Mouse (Mus musculus) embryo, embryonic 10 days (tissue): ENCODE results near the gene Zbtb2.
"Not testable (repeated sequence)": the region's sequence is repeated elsewhere in the genome, so short reads cannot be mapped to it uniquely, and the experiment has no call there.

Source experiments
- DNase-seq: peaks from one replicate; pipeline ENCODE4 v3.0.0-alpha.2; 2015; ENCODE audit warnings: low spot score

Gene Zbtb2

DNA sequence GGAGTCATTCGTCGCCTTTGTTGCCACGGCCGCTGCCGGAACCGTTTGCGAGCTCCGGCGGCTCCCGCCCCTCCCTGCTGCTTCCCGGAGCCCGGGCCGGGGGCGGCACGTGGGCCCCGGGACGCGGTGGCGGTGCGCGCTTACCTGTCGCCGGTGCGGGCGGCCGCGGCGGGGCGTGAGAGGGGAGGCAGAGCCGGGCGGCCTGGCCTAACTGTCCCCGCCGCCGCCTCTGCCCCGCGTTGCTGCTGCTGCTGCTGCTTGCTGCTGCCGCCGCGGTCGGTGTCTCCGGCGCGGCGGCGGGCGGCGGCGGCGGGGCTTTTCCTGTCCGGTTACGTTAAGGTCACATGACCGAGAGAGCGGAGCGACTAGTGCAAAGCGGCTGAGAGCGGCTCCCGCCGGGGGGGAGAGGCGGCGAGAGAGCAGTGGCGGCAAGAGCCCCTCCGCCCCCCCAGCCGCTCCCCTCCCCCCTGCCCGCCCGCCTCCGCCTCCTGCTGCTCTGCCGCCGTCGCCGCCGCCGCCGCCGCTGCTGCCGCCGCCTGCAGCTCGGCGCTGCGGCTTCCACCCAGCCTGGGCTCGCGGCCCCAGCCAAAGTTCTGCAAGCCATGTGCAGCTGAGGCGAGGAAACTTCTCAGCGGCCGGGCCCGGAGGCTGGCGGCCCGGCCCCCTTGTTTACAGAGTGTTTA, at the start of gene Zbtb2:
Gene Zbtb2, minus strand, starts transcription at position 408 of the 683 bp plus-strand sequence.
- peak; percentile 67 for DNase-seq

DNA sequence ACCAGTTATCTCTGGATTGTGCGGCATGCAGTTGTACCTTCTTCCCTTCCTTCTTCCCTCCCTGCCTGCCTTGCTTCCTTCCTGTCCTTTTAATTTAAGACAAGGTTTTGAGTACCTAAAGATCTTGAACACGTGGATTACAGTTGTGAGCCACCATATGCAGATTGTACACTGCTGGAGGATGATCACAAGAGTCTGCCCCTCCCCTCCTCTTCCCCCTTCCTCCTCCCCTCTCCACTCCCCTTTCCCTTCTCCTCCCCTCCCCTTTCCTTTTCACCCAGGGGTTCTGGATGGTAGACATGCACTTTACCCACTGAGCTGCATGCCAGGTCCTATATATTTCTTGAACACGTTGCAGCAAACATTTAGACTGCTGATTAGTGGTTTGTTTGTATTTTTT, 47.5 kb upstream of the Zbtb2 start:
- no peak for DNase-seq

DNA sequence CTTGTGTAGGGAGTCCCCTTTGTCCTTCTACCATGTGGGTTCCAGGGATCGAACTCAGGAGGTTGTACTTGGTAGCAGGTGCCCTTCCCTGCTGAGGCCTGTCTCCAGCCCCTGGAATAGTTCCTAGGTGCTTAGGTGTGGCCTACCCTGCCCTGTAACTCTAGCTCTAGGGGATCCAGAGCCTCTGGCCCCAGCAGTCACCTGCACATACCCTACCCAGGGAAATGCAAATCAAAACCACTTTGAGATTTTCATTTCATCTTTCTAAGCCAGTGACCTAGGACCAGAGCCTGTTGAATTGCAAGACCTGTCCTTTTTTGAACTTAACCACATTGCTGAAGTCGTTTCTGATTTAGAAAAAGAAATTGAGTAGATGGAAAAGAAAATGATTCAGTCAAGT, 46.0 kb upstream of the Zbtb2 start:
- DNase-seq = not testable (repeated sequence)

DNA sequence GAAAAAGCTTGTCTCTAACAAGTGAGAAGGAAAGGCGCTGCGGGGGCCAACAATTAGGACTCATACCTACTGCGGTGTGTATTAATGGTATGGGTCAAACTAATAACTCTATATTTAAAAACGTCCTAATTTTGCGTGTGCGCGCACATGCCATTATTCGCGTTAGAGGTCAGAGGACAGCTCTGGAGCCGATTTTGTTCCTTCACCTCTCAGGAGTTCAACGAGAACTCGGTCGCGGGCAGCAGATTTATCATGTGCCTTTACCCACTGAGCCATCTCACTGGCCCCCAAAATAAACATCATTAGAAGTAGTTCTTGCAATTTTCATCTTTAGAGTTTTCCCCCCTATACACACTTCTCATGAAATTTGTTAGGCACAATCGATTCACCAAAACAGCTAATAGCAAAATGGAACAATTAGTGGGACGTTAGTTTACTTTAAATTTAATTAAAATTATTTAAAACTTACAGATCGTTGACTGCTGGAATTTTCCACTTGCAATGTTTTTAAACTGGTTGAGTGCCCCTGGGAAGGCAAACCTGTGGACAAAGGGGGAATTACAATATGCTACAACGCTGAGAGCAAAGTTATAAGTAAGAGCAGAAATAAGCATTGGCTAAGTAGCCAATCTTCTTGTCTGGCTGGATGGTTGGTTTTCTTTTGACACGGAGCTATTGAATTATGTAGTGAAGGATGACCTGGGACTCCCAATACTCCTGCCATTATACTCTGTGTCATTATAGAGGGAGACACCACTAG, 45.3 kb upstream of the Zbtb2 start:
- DNase-seq = peak; percentile 49

DNA sequence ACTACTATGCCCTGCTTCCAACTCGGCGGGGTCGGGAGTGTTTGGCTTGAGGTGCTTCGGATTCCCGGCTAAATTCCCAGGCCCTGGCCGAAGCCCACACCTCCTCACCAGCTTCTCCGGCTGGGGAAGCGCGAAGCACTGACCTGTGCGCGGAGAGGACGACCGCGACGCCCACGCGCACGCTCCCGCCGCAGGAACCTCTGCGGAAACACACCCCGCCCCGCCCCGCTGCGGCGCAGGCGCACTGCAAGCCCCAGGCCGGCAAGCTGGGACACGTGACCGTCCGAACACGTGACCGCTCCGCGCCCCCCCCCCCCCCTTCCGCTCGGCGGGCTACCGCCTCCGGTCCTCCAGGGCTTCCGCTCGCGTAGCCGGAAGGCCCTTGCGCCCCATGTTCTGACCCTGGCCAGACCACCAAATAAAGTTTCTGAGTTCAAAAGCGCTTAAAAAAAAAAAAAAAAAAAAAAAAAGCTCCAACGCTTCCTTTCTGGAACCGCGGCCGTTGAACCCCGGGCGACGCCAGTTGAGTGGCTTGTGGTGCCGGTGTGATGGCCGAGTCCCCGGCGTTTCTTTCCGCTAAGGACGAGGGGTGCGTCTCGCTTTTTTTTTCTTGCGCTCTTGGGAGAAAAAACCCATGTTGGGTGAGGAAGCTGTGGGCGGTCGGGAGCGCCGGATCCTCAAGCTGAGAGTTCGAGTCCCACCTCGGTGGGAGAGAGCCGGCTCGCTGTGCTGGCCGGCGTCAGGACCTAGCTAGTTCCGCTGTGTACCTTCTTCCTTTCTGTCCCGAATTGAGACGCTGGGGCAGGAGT, 44.4 kb upstream of the Zbtb2 start, which contains the start of the genes Rmnd1 and Armt1:
Gene Rmnd1, minus strand, starts transcription at position 266 of the 809 bp plus-strand sequence.
Gene Armt1, plus strand, starts transcription at position 345 of the 809 bp plus-strand sequence.
- DNase-seq = peak; percentile 94

DNA sequence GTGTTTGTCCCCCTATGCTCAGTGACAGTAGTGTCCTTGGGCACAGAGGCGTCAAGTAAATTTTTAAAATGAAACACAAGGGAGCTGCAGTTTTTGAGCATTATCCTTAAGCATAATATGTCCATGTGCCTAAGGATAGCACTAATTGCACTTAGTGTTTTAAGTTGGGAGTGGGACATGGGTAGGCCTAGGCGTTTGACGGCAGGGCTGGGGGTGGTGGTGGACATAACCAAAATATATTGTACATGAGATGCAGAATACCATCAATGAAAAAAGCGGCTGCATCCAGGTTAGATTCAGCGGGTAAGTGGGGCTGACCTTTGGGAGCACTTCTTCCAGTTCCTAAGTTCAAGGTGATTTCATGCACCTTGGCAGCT, 43.8 kb upstream of the Zbtb2 start:
- DNase-seq = no peak

DNA sequence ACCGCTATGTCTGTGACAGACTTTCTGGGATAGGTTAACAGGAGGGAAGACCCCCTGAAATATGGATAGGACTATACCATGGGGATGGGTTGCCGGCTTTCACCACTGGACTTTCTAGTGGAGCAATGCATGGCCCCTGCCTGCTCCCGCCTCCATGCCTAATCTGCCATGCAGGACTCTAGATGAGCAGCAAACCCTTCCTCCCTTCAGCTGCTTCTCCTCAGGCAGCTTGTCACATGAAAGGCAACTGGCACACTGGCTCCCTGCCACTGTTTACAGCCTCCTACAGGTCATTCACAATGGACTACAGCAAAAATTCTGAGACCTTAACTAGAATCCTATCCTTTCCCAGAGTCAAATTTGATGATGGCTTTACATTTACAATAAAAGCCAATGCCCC, 42.9 kb upstream of the Zbtb2 start:
- DNase-seq = no peak

DNA sequence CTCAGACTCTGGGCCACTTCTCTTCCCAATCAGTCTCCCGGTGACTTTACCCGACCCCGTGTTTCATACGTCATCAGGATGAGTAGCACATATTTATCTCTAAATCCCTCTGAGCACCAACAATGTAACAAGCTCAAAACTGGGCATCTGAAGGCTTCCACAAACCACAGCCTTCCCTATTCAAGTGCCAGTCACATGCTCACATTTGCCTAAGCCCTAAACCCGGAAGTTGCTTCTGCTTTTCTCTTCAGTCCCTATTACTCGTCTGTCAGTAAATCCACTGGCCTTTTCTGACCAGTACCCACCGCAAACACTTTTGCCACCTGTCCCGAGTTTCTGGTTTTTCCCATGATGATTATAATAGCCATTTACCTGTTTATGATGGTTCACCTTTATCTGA, 42.5 kb upstream of the Zbtb2 start:
- DNase-seq = no peak

DNA sequence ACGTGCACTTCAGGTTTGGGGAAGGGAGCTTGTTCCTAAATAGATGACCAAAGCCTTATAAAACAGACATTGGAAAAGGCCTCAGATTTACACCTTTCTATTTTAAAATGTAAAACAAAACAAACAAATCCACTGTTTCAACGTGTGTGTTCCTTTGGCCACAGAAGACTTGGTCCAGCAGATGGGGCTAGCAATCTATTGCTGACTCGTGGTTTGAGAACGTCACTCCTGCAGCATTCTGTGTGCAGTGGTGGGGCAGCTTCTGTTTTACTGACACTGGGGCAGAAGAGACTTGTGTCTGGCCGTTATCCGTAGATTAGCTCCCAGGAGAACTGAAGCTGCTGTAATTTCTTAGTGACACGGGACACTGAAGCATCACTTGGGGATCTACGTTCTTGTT, 37.3 kb upstream of the Zbtb2 start:
- DNase-seq = no peak

DNA sequence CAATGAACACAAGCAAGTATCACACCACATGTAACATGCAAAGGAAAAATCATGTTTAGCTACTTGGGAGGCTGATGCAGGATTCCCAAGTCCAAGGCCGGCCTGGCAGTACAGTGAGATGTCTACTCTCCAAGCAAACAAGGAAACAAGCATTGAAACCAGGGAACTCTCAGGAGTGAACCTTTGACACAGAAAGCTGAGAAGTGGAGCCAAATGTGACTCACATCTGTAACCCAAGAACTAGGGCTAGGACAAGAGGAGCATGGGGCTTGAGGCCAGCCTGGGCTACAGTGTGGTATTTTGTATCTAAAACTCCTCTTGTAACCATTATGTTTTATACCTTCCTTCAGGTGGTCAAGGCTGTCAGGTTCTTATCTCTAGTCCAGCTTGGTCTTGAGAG, 19.3 kb upstream of the Zbtb2 start:
- no peak for DNase-seq

DNA sequence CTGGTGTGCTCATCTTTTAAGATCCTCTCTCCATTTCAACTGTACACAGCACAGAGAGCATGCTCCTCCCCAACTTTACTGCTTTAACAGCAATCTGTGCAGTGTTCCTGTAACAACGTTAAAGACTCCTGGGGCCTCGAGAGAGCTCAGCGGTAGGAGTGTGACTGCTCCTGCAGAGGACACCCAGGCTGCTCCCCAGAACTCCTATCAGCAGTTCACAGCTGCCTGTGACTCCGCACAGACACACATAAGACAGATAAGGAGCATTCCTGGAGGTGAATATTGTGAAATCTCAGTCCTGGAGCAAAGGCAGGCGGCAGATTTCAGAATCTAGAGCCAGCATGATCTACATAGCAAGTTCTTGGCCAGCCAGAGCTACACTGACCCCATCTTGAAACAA, 17.6 kb upstream of the Zbtb2 start:
- no peak for DNase-seq

DNA sequence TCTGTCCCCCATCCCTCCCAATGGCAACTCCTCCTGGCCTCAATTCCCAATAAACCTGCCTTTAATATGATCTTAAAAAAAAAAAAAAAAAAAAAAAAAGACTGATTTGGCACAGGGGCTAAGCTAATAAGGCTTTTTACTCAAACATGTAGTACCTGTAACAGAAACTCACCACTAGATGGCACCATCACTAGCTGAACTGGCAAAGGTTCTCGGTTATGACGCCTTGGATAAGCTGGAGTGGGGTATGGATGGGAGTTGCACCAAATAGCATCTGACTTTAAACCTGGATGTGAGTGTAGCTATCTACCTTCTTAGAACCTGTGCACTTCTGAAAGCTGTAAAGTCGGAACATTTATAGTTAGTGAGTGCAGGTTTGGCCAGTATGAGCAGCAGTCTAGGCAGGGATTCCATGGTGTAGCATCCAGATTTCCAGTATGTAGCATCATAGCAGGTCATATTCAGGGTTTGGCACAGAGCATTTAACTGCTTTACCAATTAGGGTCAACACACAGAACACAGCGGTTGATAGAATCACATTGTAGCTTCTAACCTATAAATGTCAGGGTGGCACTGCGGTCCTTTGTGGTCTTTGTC, 17.1 kb upstream of the Zbtb2 start:
- DNase-seq = peak; percentile 83

DNA sequence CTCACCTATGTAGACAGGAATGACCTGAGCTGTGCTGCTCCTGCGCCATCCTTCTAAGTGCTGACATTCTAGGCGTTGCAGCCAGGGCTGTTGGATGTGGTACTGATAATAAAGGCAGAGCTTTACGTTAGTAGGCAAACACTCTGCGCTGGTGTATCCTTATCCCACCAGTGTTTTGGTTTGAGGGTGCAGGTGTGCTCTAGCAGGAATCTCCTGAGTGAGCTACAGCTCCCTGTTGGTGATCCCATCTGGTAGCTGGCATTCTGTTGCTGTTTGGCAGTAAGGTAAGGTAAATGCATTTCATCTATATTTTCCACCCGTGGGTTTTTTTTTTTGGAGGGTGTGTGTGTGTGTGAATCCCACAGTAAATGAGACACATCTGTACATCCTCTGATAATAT, 10.2 kb upstream of the Zbtb2 start:
- no peak for DNase-seq

DNA sequence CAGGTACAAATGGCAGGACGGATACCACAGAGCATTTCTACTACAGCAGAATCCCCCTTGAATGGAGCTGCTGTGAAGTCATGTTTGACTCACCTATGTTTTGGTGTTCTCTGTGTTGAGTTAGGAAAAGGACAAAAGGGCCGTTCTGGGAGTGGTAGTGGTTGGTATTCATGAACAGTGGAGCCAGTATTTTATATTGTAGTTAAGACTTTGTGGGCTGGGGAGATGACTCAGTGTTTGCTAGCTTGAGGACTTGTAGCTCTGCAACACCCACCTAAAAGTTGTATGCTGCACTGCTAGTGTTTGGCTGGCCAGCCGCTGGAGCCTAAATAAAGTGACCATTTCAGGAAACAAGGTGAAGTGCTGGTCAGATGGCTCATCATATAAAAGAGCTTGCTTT, 7.4 kb upstream of the Zbtb2 start:
- no peak for DNase-seq

DNA sequence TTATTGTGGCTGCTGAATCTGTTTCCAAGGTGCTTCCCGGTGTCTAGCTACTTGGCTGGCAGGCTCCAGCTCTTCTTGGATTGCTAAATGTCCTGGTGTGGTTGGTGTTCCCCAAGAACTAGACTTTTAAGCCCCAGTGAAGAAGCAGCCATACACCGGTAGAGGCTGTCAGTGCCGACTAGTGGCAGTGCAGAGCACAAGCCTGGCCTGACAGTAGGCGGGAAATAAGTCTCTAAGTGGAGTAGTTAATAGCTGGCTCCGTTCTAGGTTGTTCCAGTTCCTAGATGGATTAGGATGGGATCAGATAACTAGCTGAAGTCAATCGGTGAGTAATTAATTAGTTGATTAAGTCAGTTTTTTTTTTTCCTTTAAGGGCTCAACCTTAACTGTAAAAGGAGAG, 3.9 kb upstream of the Zbtb2 start:
- peak; percentile 40 for DNase-seq

DNA sequence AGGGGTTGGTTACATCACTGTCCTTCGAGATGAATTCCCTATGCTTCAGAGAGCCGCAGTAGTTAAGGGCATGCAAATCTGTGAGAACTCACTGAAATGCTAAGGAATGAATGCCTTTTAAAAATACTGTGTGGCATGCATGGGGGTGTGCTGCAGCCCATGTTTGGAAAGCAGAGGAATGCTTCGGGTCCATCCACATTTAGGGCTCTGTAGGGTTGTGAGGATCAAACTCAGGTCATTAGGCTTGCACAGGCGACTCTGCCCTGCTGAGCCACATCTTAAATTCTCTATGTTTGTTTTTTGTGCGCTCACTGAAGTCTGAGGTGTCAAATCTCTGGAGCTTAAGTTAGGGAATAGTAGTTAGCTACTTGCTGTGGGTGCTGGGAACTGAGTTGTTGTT, 3.2 kb upstream of the Zbtb2 start:
- DNase-seq = no peak

DNA sequence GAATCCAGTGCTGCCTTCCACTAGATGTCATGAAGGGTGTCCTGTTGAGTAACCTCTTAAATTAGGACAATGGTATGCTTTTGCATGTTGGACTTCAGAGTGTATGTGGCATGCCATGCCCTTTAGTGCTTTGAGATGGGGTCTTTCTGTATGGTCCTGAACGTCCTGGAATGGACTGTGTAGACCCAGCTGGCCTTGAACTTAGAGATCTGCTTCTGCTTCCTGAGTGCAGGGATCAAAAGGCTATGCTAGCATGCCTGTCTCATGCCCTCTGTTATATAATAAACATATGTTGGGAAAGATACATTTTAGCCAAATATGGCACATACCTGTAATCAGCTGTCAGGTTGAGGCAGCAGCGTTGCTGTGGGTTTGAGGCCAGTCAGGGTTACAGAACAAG, 2.6 kb upstream of the Zbtb2 start:
- DNase-seq = no peak

DNA sequence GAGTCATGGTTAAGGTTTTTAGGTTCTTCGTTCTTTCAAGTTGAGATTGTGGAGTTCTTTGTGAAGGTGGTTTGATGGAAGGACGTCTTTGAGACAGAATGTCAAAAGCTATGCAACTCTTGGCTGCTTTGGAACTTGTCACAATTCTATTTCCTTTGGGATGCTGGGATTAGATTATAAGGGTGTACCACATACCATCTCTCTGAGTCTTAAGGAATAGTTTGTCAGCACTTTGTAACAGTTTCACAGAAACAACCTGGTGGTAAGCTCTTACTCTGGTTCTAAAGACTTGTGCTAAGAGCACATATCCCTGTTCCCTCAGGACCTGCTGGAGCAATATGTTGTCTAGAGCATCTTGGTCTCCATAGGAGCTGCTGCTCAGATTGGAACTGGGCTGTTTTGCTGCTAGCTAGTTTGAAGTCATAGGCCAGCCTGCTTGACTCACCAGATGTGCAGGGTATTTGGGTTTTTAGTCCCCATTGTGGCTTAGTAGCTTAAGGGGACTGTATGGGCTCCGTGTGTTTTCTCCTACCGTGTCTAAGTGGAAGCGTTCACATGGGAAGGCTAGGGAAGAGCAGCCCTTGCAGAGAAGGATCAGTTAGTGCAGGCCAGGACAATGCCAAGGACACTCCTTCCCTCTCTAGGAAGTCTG, 1.7 kb upstream of the Zbtb2 start:
- no peak for DNase-seq

DNA sequence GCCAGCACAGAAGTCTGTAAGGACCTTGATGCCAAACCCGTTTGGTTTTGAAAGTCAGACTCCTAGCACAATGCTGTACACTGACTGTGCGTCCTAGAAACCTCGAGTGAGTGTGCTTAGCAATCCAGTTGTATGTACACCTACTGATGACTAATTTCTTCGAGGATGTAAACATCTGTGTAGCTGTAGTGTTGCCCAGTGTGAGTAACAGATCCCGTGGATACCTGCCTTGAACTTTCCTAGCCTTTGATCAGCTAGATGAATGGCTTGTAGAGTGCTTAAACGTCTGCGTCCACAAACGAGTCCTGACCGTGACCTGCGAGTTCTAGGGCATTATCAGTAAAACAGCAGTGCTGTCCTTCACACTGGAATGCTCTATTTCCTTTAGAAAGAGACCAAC, 1.1 kb upstream of the Zbtb2 start:
- DNase-seq = no peak

DNA sequence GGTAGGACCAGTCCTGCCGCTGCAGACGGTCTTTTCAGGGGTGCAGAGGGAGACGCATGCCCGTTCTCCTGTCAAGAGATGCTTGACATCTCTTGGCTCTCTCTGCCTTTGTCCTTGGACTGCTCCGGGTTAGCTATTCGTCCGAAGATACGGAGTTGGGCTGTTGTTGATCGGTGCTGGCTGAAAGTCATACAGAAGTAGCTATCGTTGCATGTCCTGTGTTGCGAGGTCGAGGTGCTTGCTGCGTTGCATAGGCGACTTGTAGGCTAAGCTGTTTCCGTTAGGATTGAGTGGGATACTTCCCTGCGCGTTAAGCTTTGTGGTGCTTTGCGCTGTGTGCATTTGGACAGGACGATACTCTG, 457 bp upstream of the Zbtb2 start:
- peak; percentile 39 for DNase-seq

DNA sequence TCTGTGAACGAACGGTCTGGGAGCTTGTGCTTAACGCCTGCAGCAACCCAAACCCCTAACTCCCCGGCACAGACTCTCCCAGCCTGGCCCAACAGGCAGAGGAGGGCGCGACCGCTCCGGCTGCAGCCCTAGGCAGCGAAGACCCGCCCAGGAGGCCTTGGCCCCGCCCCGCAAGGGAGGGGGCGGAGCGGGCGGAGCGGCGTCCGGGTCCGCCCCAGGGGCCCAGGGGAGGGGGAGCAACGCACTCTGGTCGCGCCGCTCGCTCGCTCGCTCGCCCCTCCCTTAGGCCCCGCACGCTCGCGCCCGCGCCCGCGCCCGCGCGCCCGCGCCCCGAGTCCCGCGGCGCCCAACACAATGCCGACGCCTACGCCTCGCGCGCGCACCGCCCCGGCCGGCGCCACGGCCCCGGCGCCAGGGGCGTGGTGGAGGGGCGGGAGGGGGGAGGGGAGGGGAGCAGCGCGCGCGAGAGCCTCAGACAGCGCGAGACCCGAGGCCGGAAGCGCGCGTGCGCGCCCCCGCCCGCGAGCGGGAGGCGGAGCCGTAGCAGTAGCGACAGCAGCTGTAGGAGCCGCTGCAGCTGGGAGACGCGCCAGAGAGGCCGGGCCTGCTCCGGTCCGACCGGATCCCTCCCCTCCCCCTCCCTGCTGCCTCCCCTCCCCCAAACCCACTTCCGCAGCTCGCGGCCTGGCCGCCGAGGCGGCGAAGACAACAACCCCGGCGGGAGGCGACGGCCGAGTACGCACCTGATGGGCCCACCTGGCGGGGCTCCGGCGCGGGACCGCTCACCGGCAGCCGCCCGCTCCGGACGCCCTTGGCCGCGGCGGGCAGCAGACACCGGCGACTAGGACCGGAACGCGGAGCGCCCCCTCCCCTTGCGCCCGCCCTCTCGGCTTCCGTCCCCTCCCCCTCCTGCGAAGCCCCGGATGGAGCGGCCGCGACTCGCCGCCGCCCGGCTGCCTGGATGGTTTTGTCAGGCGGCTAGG, 1.0 kb downstream of the Zbtb2 start:
- peak; percentile 91 for DNase-seq
